Mouse (Mus musculus) intestine, postnatal 0 days (tissue): ENCODE measurements around the gene Ect2l. TPM values are rescaled to one million over a fixed set of nuclear protein-coding genes. Genes with fewer than 3 reads are reported as not detected.

ENCODE experiments used
- ATAC-seq: fragments of 200-750 bp; cut with Nextera tagmentation; 2 replicates; pipeline ENCODE4 v1.8.0; 2017; ENCODE audit warnings: mild to moderate bottlenecking, moderate TSS enrichment, moderate library complexity
- H3K27ac ChIP-seq: fragments of 300-500 bp; sonication (generic); 2 replicates; pipeline ENCODE4 v1.5.1; 2014; ENCODE audit warnings: mild to moderate bottlenecking, low read depth, low read length, moderate library complexity
- H3K27me3 ChIP-seq: fragments of 300-500 bp; sonication (generic); replicated peaks from 2 replicates; pipeline ENCODE4 v1.6.1; 2014; ENCODE audit warnings: low read length, mixed read lengths; ENCODE audit not compliant: control insufficient read depth, insufficient read depth
- H3K36me3 ChIP-seq: fragments of 300-500 bp; sonication (generic); 2 replicates; pipeline ENCODE4 v1.6.1; 2014; ENCODE audit warnings: mild to moderate bottlenecking, moderate library complexity; ENCODE audit not compliant: control insufficient read depth, insufficient read depth
- H3K4me1 ChIP-seq: fragments of 300-500 bp; sonication (generic); replicated peaks from 2 replicates; pipeline ENCODE4 v1.6.1; 2014; ENCODE audit warnings: antibody characterized with exemption, low read length, mixed read lengths; ENCODE audit not compliant: control insufficient read depth, insufficient read depth
- H3K4me2 ChIP-seq: fragments of 300-500 bp; sonication (generic); replicated peaks from 2 replicates; pipeline ENCODE4 v1.6.1; 2014; ENCODE audit warnings: low read depth, mild to moderate bottlenecking, moderate library complexity
- H3K4me3 ChIP-seq: fragments of 300-500 bp; sonication (generic); 2 replicates; pipeline ENCODE4 v1.5.1; 2014; ENCODE audit warnings: low read depth, low read length
- H3K9ac ChIP-seq: fragments of 300-500 bp; sonication (generic); 2 replicates; pipeline ENCODE4 v1.6.1; 2014; ENCODE audit warnings: mild to moderate bottlenecking, low read depth, low read length
- H3K9me3 ChIP-seq: fragments of 300-500 bp; sonication (generic); 2 replicates; pipeline ENCODE4 v1.6.1; 2016; ENCODE audit warnings: mixed run types; ENCODE audit not compliant: control insufficient read depth
- CTCF ChIP-seq: sonication (generic); IDR thresholded peaks from 2 replicates; pipeline ENCODE4 v1.5.1; 2016; ENCODE audit warnings: low read depth, mild to moderate bottlenecking, control low read depth, antibody characterized with exemption, moderate library complexity
- WGBS: fragments of 180-500 bp; shearing (Covaris S2); extraction: QIAGEN DNeasy Blood & Tissue Kit; methylation state at CpG from one replicate; pipeline ENCODE4 v1.1.7; 2014; 5-methylcytosine and 5-hydroxymethylcytosine counted together
- polyA plus RNA-seq: library from polyadenylated mRNA; unstranded; fragments of >200 nt; fragmentation: Nextera tagmentation; extraction: Ambion mirVana; gene quantifications from 2 replicates; pipeline ENCODE4 v1.2.1, GENCODE M21; 2015

Gene Ect2l
- polyA plus RNA-seq, 1 experiment from 2014 or later, result 0.35 TPM

DNA sequence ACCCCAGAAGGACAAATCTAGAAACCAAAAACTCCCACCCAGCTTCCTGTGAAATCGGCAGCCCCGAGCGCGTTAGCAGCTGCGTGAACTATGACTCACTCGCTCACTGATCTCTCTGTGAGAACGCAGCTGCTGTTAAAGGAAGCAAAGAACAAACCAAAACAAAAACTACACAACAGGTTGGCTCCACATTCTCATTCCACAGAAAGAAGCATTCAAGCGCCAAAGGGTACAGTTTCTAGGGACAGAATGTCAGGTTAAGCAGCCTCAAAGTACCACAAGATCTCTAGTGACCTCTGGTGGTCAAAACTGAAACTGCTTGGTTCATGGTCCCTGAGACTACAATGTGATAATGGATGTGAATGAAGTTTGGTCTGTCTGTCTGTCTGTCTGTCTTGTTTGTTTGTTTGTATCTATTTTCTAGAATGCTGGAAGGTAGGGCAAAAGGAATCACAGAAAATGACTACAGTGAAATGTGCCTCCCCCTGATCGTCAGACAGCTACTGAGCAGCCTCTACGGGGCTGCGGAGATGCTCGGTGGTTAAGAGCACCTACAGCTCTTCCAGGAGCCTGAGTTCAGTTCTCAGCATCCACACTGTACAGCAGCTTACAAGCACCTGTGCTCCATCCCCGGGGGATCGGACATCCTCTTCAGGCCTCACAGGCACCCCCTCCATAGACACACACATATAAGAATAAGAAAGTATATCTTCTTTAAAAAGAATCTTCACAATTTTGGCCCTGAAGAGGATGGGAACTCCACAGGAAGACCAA lies 13.3 kb downstream of the Ect2l start:
- H3K4me1 ChIP-seq, result no peaks in the 10 kb centered on the region
- no peaks in the 10 kb centered on the region for H3K27me3 ChIP-seq
- ATAC-seq, result no peak
- WGBS, result 52% methylated on average over 14 of the region's 14 CpGs
- no peaks in the 10 kb centered on the region for H3K9me3 ChIP-seq
- peak overlapping the region; percentile 62 for H3K4me2 ChIP-seq
- peak; percentile 98 for TF ChIP-seq CTCF
- H3K9ac ChIP-seq, result peak overlapping the region; percentile 27; the same call in 1 of the 2 replicates
- no peaks in the 10 kb centered on the region for H3K36me3 ChIP-seq
- peak overlapping the region; percentile 29; the same call in 1 of the 2 replicates for H3K4me3 ChIP-seq
- H3K27ac ChIP-seq, result no peak overlapping the region

DNA sequence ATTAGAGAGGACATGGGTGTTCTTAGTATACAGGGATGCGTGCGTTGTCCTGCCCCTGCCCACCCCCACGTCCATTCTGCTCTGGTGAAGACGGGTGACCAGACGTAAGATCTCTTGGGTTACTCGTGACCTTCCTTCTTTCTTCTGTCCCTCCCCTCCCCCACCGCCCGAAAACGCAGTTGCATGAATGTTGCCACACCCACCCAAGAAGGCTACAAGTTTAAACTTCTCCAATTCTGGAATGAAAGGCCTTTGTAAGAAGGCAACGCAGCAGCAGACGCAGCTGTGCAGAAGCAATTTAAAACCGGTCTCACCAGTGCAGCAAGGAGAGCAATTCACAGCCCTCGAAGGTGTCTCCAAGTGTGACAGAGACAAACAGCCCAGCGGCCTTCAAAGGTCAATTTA lies 16.0 kb downstream of the Ect2l start:
- Histone ChIP-seq H3K9me3 (no peaks in the 10 kb centered on the region), H3K9ac (no peak overlapping the region), H3K27ac (no peak overlapping the region), H3K4me1 (no peaks in the 10 kb centered on the region; the same call in 1 of the 2 replicates), H3K4me3 (no peak overlapping the region), H3K27me3 (no peaks in the 10 kb centered on the region), H3K36me3 (no peaks in the 10 kb centered on the region), H3K4me2 (no peak overlapping the region; the same call in 1 of the 2 replicates)
- no peak for TF ChIP-seq CTCF
- ATAC-seq, result peak; percentile 68
- 23% methylated on average over 14 of the region's 14 CpGs for WGBS

DNA sequence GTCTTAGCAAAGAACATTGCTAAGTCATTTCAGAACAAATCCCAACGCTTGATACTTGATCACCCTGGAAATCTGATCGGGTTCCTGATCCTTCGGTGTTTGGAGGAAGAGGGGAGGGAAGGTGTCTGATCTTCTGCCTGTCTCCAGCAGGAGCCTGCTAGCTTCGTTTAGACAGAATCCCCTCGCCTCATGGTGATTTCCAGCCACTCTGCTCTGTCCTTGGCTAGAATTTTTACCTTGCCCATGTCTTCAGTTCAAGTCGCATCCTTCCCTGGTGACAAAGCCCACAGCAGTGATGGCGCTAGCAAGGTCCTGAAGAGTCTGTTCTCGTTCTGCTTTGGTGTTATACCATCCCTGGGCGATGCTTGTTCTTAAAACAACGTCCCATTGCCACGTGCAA lies 16.5 kb downstream of the Ect2l start:
- Histone ChIP-seq H3K27me3 (no peaks in the 10 kb centered on the region), H3K4me2 (no peak overlapping the region), H3K9me3 (no peaks in the 10 kb centered on the region), H3K4me3 (no peak overlapping the region), H3K9ac (no peak overlapping the region), H3K36me3 (no peaks in the 10 kb centered on the region), H3K4me1 (no peaks in the 10 kb centered on the region; the same call in 1 of the 2 replicates), H3K27ac (no peak overlapping the region)
- TF ChIP-seq CTCF, result no peak
- ATAC-seq, result no peak
- 77% methylated on average over 11 of the region's 11 CpGs for WGBS

DNA sequence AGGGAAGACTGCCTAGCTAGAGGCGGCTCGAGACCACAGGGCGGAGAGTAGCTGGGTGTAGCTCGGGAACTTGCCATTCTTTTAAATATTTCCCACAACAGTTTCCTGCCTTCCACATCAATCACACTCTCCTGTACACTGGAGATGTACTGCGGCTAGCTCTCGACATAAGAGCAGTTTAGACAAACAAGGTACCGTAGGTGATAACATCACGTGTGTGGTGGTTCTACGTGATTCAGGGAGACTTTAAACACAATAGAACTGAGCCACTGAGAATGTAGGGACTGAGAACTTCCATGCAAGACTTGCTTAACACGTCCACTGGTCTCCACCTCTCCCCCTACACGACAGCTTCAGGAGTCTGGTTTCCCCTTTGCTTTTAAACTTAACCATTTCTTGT lies 17.5 kb downstream of the Ect2l start:
- no peak for ATAC-seq
- Histone ChIP-seq H3K27ac (no peak overlapping the region), H3K9ac (no peak overlapping the region), H3K4me3 (no peak overlapping the region), H3K4me2 (no peak overlapping the region), H3K27me3 (no peaks in the 10 kb centered on the region), H3K36me3 (no peaks in the 10 kb centered on the region), H3K4me1 (no peaks in the 10 kb centered on the region; the same call in 1 of the 2 replicates), H3K9me3 (no peaks in the 10 kb centered on the region)
- 65% methylated on average over 11 of the region's 11 CpGs for WGBS
- TF ChIP-seq CTCF, result no peak

DNA sequence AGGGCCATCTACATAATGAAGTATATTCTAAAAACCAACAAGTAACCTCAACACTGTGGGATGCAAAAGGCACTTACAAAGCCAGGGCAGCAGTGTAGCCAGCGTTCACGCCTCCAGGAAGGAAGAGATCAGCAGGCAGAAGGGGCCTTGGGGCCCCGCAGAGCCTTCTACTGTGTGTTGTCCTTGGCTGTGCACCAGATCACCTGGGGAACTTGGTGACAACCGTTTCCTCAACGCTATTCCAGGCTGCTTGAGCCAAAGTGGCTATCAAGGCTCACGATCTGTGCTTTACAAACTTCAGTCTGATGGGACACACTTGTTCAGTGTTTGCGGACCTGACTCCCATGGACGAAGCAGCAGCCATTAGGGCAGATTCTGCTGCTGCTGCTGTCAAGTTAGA lies 19.0 kb downstream of the Ect2l start:
- no peak overlapping the region for H3K4me2 ChIP-seq
- WGBS, result 27% methylated on average over 8 of the region's 8 CpGs
- TF ChIP-seq CTCF, result no peak
- H3K27ac ChIP-seq, result no peak overlapping the region
- H3K36me3 ChIP-seq, result no peaks in the 10 kb centered on the region
- H3K4me3 ChIP-seq, result no peak overlapping the region
- no peaks in the 10 kb centered on the region for H3K27me3 ChIP-seq
- no peaks in the 10 kb centered on the region; the same call in 1 of the 2 replicates for H3K4me1 ChIP-seq
- no peaks in the 10 kb centered on the region for H3K9me3 ChIP-seq
- H3K9ac ChIP-seq, result no peak overlapping the region
- peak; percentile 70 for ATAC-seq

DNA sequence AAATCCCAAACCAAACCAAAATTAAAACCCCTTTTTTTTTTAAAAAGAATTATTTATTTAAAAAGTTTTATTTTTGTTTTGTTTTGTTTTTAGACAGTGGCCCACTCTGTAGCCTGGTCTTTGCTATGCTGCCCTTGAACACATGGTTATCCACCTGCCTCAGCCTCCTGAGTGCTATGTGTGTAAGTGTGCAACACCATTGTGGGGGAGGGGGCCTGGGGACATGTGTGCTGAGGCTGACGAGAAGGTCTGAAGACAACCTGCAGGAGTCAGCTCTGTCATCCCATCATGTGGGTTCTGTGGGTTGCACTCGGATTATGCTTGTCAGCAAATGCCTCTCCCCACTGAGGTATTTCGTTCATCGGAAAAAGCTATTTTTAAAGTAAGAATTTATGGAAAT lies 21.2 kb downstream of the Ect2l start:
- no peak overlapping the region for H3K9ac ChIP-seq
- no peaks in the 10 kb centered on the region for H3K27me3 ChIP-seq
- no peaks in the 10 kb centered on the region; the same call in 1 of the 2 replicates for H3K4me1 ChIP-seq
- H3K4me2 ChIP-seq, result no peak overlapping the region
- no peak overlapping the region for H3K4me3 ChIP-seq
- H3K27ac ChIP-seq, result no peak overlapping the region
- 83% methylated on average over 4 of the region's 4 CpGs for WGBS
- no peaks in the 10 kb centered on the region for H3K36me3 ChIP-seq
- no peaks in the 10 kb centered on the region for H3K9me3 ChIP-seq
- no peak for ATAC-seq
- TF ChIP-seq CTCF, result no peak
